Mouse (Mus musculus): ENCODE measurements around the gene Platr17. TPM values are rescaled to one million over a fixed set of nuclear protein-coding genes. Genes with fewer than 3 reads are reported as not detected.

Gene Platr17
- polyA plus RNA-seq, 1 experiment from 2014 or later = 0.55 TPM

Small RNAs within 50 kb of the gene (microRNA-seq; reads per million reads assigned to microRNA genes)
- not detected for gene Gm27740 (ENCODE audit: borderline number of aligned reads)

Other genes starting within 250 kb of the Platr17 start
- gene Hnrnpm, start 218.3 kb upstream of the Platr17 start, polyA plus RNA-seq (2015; fragmentation: Nextera tagmentation; extraction: Ambion mirVana) = 281 and 283 TPM in 2 replicates
- gene March2, start 186.5 kb upstream of the Platr17 start, polyA plus RNA-seq (2015; fragmentation: Nextera tagmentation; extraction: Ambion mirVana) = 58.6 and 60.6 TPM in 2 replicates
- gene Rab11b, start 144.6 kb upstream of the Platr17 start, polyA plus RNA-seq (2015; fragmentation: Nextera tagmentation; extraction: Ambion mirVana) = 269 and 325 TPM in 2 replicates
- gene Angptl4, start 123.3 kb upstream of the Platr17 start, polyA plus RNA-seq (2015; fragmentation: Nextera tagmentation; extraction: Ambion mirVana) = 58.8 and 67.2 TPM in 2 replicates
- gene Kank3, start 94.6 kb upstream of the Platr17 start, polyA plus RNA-seq (2015; fragmentation: Nextera tagmentation; extraction: Ambion mirVana) = 45.3 and 45.8 TPM in 2 replicates
- 998 and 1,000 TPM in 2 replicates for gene Rps28, start 80.6 kb upstream of the Platr17 start, polyA plus RNA-seq (2015; fragmentation: Nextera tagmentation; extraction: Ambion mirVana)
- gene Ndufa7, start 80.6 kb upstream of the Platr17 start, polyA plus RNA-seq (2015; fragmentation: Nextera tagmentation; extraction: Ambion mirVana) = 432 and 453 TPM in 2 replicates
- gene Cd320, start 62.0 kb upstream of the Platr17 start, polyA plus RNA-seq (2015; fragmentation: Nextera tagmentation; extraction: Ambion mirVana) = 57.3 and 59.6 TPM in 2 replicates
- not detected in 2 replicates for gene Gm7029, start 31.3 kb upstream of the Platr17 start, polyA plus RNA-seq (2015; fragmentation: Nextera tagmentation; extraction: Ambion mirVana)
- 6.7 and 6.8 TPM in 2 replicates for gene Kifc1, start 14.5 kb upstream of the Platr17 start, polyA plus RNA-seq (2015; fragmentation: Nextera tagmentation; extraction: Ambion mirVana)
- 48.5 and 51.7 TPM in 2 replicates for gene Daxx, start 4.3 kb downstream of the Platr17 start, polyA plus RNA-seq (2015; fragmentation: Nextera tagmentation; extraction: Ambion mirVana)
- 40.2 and 49.3 TPM in 2 replicates for gene Tapbp, start 10.8 kb downstream of the Platr17 start, polyA plus RNA-seq (2015; fragmentation: Nextera tagmentation; extraction: Ambion mirVana)
- 15.8 and 17.8 TPM in 2 replicates for gene Zbtb22, start 10.8 kb downstream of the Platr17 start, polyA plus RNA-seq (2015; fragmentation: Nextera tagmentation; extraction: Ambion mirVana)
- 57.1 and 64.4 TPM in 2 replicates for gene Rgl2, start 24.4 kb downstream of the Platr17 start, polyA plus RNA-seq (2015; fragmentation: Nextera tagmentation; extraction: Ambion mirVana)
- gene Pfdn6, start 35.2 kb downstream of the Platr17 start, polyA plus RNA-seq (2015; fragmentation: Nextera tagmentation; extraction: Ambion mirVana) = 145 and 163 TPM in 2 replicates
- 36.2 and 36.5 TPM in 2 replicates for gene Wdr46, start 35.5 kb downstream of the Platr17 start, polyA plus RNA-seq (2015; fragmentation: Nextera tagmentation; extraction: Ambion mirVana)
- gene B3galt4, start 46.4 kb downstream of the Platr17 start, polyA plus RNA-seq (2015; fragmentation: Nextera tagmentation; extraction: Ambion mirVana) = 6.0 and 8.5 TPM in 2 replicates
- 48.9 and 57.2 TPM in 2 replicates for gene Vps52, start 50.7 kb downstream of the Platr17 start, polyA plus RNA-seq (2015; fragmentation: Nextera tagmentation; extraction: Ambion mirVana)
- gene Rps18, start 50.9 kb downstream of the Platr17 start, polyA plus RNA-seq (2015; fragmentation: Nextera tagmentation; extraction: Ambion mirVana) = 1,731 and 1,878 TPM in 2 replicates
- 29.0 and 31.1 TPM in 2 replicates for gene H2-K1, start 95.2 kb downstream of the Platr17 start, polyA plus RNA-seq (2015; fragmentation: Nextera tagmentation; extraction: Ambion mirVana)
- gene Ring1, start 119.5 kb downstream of the Platr17 start, polyA plus RNA-seq (2015; fragmentation: Nextera tagmentation; extraction: Ambion mirVana) = 26.0 and 26.9 TPM in 2 replicates
- 54.1 and 57.4 TPM in 2 replicates for gene H2-Ke6, start 122.9 kb downstream of the Platr17 start, polyA plus RNA-seq (2015; fragmentation: Nextera tagmentation; extraction: Ambion mirVana)
- gene Slc39a7, start 126.5 kb downstream of the Platr17 start, polyA plus RNA-seq (2015; fragmentation: Nextera tagmentation; extraction: Ambion mirVana) = 229 and 234 TPM in 2 replicates
- 53.0 and 54.6 TPM in 2 replicates for gene Rxrb, start 126.7 kb downstream of the Platr17 start, polyA plus RNA-seq (2015; fragmentation: Nextera tagmentation; extraction: Ambion mirVana)
- gene Col11a2, start 134.3 kb downstream of the Platr17 start, polyA plus RNA-seq (2015; fragmentation: Nextera tagmentation; extraction: Ambion mirVana) = 53.2 and 64.3 TPM in 2 replicates
- gene H2-Oa, start 187.2 kb downstream of the Platr17 start, polyA plus RNA-seq (2015; fragmentation: Nextera tagmentation; extraction: Ambion mirVana) = 0.54 and 0.89 TPM in 2 replicates
- 14.0 and 15.3 TPM in 2 replicates for gene H2-DMa, start 214.4 kb downstream of the Platr17 start, polyA plus RNA-seq (2015; fragmentation: Nextera tagmentation; extraction: Ambion mirVana)
- gene Brd2, start 217.5 kb downstream of the Platr17 start, polyA plus RNA-seq (2015; fragmentation: Nextera tagmentation; extraction: Ambion mirVana) = 118 and 122 TPM in 2 replicates
- 0.61 and 0.93 TPM in 2 replicates for gene H2-DMb2, start 238.2 kb downstream of the Platr17 start, polyA plus RNA-seq (2015; fragmentation: Nextera tagmentation; extraction: Ambion mirVana)
- gene H2-DMb1, start 247.9 kb downstream of the Platr17 start, polyA plus RNA-seq (2015; fragmentation: Nextera tagmentation; extraction: Ambion mirVana) = 3.2 and 3.8 TPM in 2 replicates